Mouse (Mus musculus) cerebellum, adult 11-12 months (tissue): ENCODE results near the gene Trim46.
"Not testable (repeated sequence)": the region's sequence is repeated elsewhere in the genome, so short reads cannot be mapped to it uniquely, and the experiment has no call there.

Experiments
- DNase-seq: peaks from one replicate; pipeline ENCODE4 v3.0.0; 2022

Gene Trim46

GRCm38 (mm10) chr3:89231772-89232275 is 14.3 kb downstream of the Trim46 start:
- DNase-seq, result no peak

GRCm38 (mm10) chr3:89231345-89231744 is 14.8 kb downstream of the Trim46 start:
- DNase-seq, result no peak

- DNase-seq, result no peak
These were observed 15.5 kb downstream of the Trim46 start for GRCm38 (mm10) chr3:89230561-89230960.

- DNase-seq, result no peak
These were observed 16.8 kb downstream of the Trim46 start for GRCm38 (mm10) chr3:89229276-89229675.

- no peak for DNase-seq
These were observed 17.3 kb downstream of the Trim46 start, which contains the start of gene Muc1 for GRCm38 (mm10) chr3:89228836-89229235. Muc1 (plus strand) TSS chr3:89229057.

- peak; percentile 77 for DNase-seq
These were observed 17.9 kb downstream of the Trim46 start for GRCm38 (mm10) chr3:89228180-89228549.

- no peak for DNase-seq
These were observed 18.6 kb downstream of the Trim46 start for GRCm38 (mm10) chr3:89227307-89228179.

GRCm38 (mm10) chr3:89226900-89227299 is 19.2 kb downstream of the Trim46 start, which contains the start of gene Mtx1:
Mtx1 (minus strand) TSS chr3:89227088.
- DNase-seq, result no peak

- no peak for DNase-seq
These were observed 19.7 kb downstream of the Trim46 start for GRCm38 (mm10) chr3:89226361-89226760.

- no peak for DNase-seq
These were observed 20.2 kb downstream of the Trim46 start for GRCm38 (mm10) chr3:89225918-89226317.

GRCm38 (mm10) chr3:89225321-89225815 is 20.7 kb downstream of the Trim46 start:
- no peak for DNase-seq

GRCm38 (mm10) chr3:89224796-89225195 is 21.3 kb downstream of the Trim46 start:
- no peak for DNase-seq

- no peak for DNase-seq
These were observed 24.9 kb downstream of the Trim46 start for GRCm38 (mm10) chr3:89221167-89221566.

GRCm38 (mm10) chr3:89219546-89219945 is 26.6 kb downstream of the Trim46 start:
- no peak for DNase-seq

GRCm38 (mm10) chr3:89218271-89218670 is 27.8 kb downstream of the Trim46 start:
- DNase-seq, result no peak

- DNase-seq, result not testable (repeated sequence)
These were observed 29.7 kb downstream of the Trim46 start for GRCm38 (mm10) chr3:89216407-89216806.

- peak; percentile 80 for DNase-seq
These were observed 30.3 kb downstream of the Trim46 start for GRCm38 (mm10) chr3:89215853-89216252.

- no peak for DNase-seq
These were observed 31.3 kb downstream of the Trim46 start, which contains the start of gene Thbs3 for GRCm38 (mm10) chr3:89214681-89215411. Thbs3 (plus strand) TSS chr3:89215180.

GRCm38 (mm10) chr3:89213803-89214530 is 32.1 kb downstream of the Trim46 start:
- peak; percentile 86 for DNase-seq

- DNase-seq, result no peak
These were observed 35.4 kb downstream of the Trim46 start for GRCm38 (mm10) chr3:89210731-89211130.

GRCm38 (mm10) chr3:89210162-89210561 is 35.9 kb downstream of the Trim46 start:
- no peak for DNase-seq

- no peak for DNase-seq
These were observed 36.4 kb downstream of the Trim46 start for GRCm38 (mm10) chr3:89209731-89210130.

GRCm38 (mm10) chr3:89208736-89209135 is 37.4 kb downstream of the Trim46 start:
- no peak for DNase-seq
